Mouse (Mus musculus): ENCODE measurements around the gene Ogdhl. TPM values are rescaled to one million over a fixed set of nuclear protein-coding genes. Genes with fewer than 3 reads are reported as not detected.

The Ogdhl gene
- 1.4 and 6.6 TPM in 2 replicates for polyA plus RNA-seq (2012; rRNA removed)

DNA sequence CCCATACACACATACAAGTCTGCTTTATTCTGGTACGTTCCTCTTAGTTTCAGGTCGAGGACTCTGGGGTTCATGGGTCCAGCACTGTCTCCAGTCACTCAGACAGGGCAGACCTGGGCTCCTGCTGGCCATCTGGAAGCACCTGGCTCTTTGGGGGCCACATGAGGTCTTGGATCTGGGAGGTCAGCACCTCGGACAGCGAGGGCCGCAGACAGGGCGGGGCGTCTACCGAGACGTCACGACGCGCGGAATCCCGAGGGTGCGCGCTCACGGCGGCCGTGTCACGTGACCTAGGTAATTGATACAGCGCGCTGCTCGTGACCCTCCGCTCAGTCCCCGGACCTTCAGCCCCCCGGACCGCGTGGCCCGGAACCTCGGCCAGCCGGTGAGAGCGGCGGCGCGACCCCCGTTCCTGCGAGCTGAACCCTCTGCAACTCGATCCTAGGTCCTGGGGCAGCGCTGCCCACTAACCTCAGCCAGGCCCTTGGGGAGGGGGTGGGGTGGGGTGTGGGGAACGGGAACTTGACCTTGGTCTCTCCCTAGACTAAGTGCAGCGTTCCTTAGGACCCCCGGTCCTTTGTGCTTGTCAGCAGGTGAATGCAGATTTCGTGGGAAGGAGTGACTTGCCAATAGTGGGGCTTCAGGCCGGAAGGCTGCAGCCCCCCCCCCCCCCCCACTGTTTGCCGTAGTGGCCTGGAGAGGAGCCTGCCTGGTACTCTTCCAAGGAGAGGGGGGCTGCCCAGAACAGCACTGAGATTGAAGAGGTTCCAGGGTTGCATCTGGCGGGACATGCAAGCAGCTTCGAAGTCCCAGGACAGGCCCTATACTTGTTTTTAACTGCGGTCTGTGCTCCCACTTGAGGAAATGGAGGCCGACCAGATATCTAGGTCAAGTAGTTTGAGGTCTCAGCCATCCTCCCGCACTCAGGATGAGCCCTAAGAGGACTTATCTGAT lies at the start of gene Ogdhl:
Gene Ogdhl (plus strand): TSS at position 288 of the 954 bp plus-strand sequence.
- Histone ChIP-seq H3K27me3 (ENCODE audit: control insufficient read depth, insufficient read depth, low read length) (no peaks in the 10 kb centered on the region; the same call in 1 of the 2 replicates), H3K36me3 (ENCODE audit: control insufficient read depth, insufficient read depth, low read length) (no peaks in the 10 kb centered on the region), H3K27ac (ENCODE audit: control insufficient read depth, insufficient read depth, low read length) (no peak within 1 kb of the TSS), H3K4me1 (replicated peaks; ENCODE audit: control insufficient read depth, insufficient read depth, low read length) (peaks cover 2% of the 10 kb centered on the region; the same call in 1 of the 2 replicates), H3K4me3 (ENCODE audit: control insufficient read depth, insufficient read depth, low read length) (peak within 1 kb of the TSS; percentile 88)
- TF ChIP-seq CTCF (IDR thresholded peaks at IDR 0.05; ENCODE audit: borderline replicate concordance, control insufficient read depth, extremely low read depth, insufficient read depth, low read length, poor library complexity) (no peak), POLR2A (IDR thresholded peaks at IDR 0.05; ENCODE audit: control insufficient read depth, extremely low read depth, insufficient read depth, low read length, poor library complexity) (no peak)
- 5% methylated on average over 50 of the region's 50 CpGs for WGBS
- peak; percentile 54 for DNase-seq

DNA sequence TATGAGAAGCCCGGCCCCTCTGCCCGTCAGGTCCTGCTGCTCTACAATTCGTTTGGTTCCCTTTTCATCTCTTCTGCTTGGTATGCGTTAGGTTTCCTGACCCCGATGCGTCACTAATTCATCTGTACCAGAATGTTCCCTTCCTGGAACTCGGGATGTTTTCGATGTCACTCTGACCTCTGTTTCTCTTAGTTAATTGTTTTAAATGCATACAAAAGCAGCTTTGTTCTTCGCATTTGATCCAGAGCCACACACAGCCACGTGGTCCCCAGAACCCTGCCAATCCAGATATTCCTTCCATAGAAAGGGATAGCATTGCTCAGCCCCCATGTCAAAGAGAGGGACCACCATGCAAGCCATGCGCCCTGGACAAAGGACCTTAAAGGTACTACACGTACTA lies 20.2 kb upstream of the Ogdhl start:
- Histone ChIP-seq H3K27ac (ENCODE audit: control insufficient read depth, insufficient read depth, low read length) (no peak overlapping the region), H3K36me3 (ENCODE audit: control insufficient read depth, insufficient read depth, low read length) (peaks cover 4% of the 10 kb centered on the region; the same call in 1 of the 2 replicates), H3K27me3 (ENCODE audit: control insufficient read depth, insufficient read depth, low read length) (no peaks in the 10 kb centered on the region), H3K4me3 (ENCODE audit: control insufficient read depth, insufficient read depth, low read length) (no peak overlapping the region), H3K4me1 (replicated peaks; ENCODE audit: control insufficient read depth, insufficient read depth, low read length) (no peaks in the 10 kb centered on the region)
- no peak for DNase-seq
- no peak for TF ChIP-seq CTCF (IDR thresholded peaks at IDR 0.05; ENCODE audit: borderline replicate concordance, control insufficient read depth, extremely low read depth, insufficient read depth, low read length, poor library complexity)
- TF ChIP-seq POLR2A (IDR thresholded peaks at IDR 0.05; ENCODE audit: control insufficient read depth, extremely low read depth, insufficient read depth, low read length, poor library complexity) = no peak
- WGBS = 92% methylated on average over 12 of the region's 12 CpGs

DNA sequence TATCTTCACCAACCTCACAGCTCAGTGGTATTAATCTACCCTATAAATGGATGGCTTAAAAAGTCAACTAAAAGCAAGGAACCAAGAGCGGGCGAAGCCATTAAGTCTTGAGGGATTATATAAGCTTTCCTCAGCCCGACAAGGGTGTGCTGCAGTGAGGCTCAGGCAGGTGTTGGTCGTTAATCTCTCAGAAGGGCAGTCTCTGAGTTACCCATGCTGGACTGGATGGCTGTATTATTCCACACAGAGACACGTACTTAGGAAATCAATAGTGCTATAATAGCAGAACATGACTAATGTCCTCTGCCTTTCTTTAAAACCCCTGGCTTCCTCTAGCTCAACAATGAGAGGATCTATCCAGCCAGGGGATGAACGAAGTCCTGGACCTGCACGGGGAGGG lies 19.4 kb upstream of the Ogdhl start:
- WGBS = 96% methylated on average over 7 of the region's 7 CpGs
- H3K27me3 ChIP-seq (ENCODE audit: control insufficient read depth, insufficient read depth, low read length) = no peaks in the 10 kb centered on the region
- H3K4me3 ChIP-seq (ENCODE audit: control insufficient read depth, insufficient read depth, low read length) = no peak overlapping the region
- no peak for DNase-seq
- H3K27ac ChIP-seq (ENCODE audit: control insufficient read depth, insufficient read depth, low read length) = no peak overlapping the region
- no peaks in the 10 kb centered on the region for H3K4me1 ChIP-seq (replicated peaks; ENCODE audit: control insufficient read depth, insufficient read depth, low read length)
- no peak for TF ChIP-seq CTCF (IDR thresholded peaks at IDR 0.05; ENCODE audit: borderline replicate concordance, control insufficient read depth, extremely low read depth, insufficient read depth, low read length, poor library complexity)
- no peak for TF ChIP-seq POLR2A (IDR thresholded peaks at IDR 0.05; ENCODE audit: control insufficient read depth, extremely low read depth, insufficient read depth, low read length, poor library complexity)
- H3K36me3 ChIP-seq (ENCODE audit: control insufficient read depth, insufficient read depth, low read length) = peaks cover 4% of the 10 kb centered on the region; the same call in 1 of the 2 replicates

DNA sequence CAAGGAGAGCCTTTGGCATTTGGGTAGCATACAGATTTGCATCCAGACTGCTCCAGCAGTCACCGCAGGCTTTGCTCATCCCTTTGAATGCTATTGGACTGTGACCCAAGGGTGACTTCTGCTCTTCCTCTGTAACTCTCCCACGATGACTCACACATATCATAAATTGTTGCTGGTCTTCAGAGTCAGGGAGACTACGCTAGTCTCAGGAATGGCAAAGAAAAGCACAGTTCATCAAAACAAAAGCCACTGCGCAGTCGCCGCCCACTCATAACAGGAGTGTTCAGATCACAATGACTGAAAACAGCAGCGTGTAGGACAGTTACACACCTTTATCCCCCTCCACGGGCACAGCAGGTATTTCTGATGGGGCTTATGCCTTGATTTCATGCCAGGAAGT lies 16.9 kb upstream of the Ogdhl start:
- H3K36me3 ChIP-seq (ENCODE audit: control insufficient read depth, insufficient read depth, low read length) = peaks cover 1% of the 10 kb centered on the region; the same call in 1 of the 2 replicates

DNA sequence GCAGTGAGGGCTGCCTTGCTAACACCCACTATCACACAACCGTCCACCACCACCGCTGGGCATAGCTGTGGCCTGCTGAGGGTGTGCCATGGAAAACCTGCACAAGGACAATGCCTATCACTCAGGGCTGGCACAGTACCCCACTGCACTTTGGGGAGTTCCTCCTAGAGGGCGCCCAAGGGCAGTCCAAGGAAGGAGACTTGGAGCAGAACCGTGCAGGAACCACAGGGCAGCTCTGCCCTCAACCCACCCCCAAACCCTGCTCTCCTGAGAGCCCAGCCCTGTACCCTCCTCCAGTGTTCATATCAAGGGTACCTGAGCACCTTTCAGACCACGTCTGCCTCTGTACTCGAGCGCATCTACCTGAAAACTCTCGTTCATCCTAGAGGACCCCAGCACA lies 11.9 kb upstream of the Ogdhl start:
- 59% methylated on average over 8 of the region's 8 CpGs for WGBS
- DNase-seq = peak; percentile 57
- Histone ChIP-seq H3K27me3 (ENCODE audit: control insufficient read depth, insufficient read depth, low read length) (no peaks in the 10 kb centered on the region), H3K4me1 (replicated peaks; ENCODE audit: control insufficient read depth, insufficient read depth, low read length) (no peaks in the 10 kb centered on the region), H3K36me3 (ENCODE audit: control insufficient read depth, insufficient read depth, low read length) (no peaks in the 10 kb centered on the region), H3K4me3 (ENCODE audit: control insufficient read depth, insufficient read depth, low read length) (no peak overlapping the region), H3K27ac (ENCODE audit: control insufficient read depth, insufficient read depth, low read length) (no peak overlapping the region)
- TF ChIP-seq POLR2A (IDR thresholded peaks at IDR 0.05; ENCODE audit: control insufficient read depth, extremely low read depth, insufficient read depth, low read length, poor library complexity) (no peak), CTCF (IDR thresholded peaks at IDR 0.05; ENCODE audit: borderline replicate concordance, control insufficient read depth, extremely low read depth, insufficient read depth, low read length, poor library complexity) (0 out of 2 replicates have a peak, but pooled peaks have one; percentile 28)

More for the DNA sequence above, 16.9 kb upstream of the Ogdhl start:
- Histone ChIP-seq H3K4me3 (ENCODE audit: control insufficient read depth, insufficient read depth, low read length) (no peak overlapping the region), H3K27me3 (ENCODE audit: control insufficient read depth, insufficient read depth, low read length) (no peaks in the 10 kb centered on the region), H3K4me1 (replicated peaks; ENCODE audit: control insufficient read depth, insufficient read depth, low read length) (no peaks in the 10 kb centered on the region), H3K27ac (ENCODE audit: control insufficient read depth, insufficient read depth, low read length) (no peak overlapping the region)
- DNase-seq = no peak
- no peak for TF ChIP-seq CTCF (IDR thresholded peaks at IDR 0.05; ENCODE audit: borderline replicate concordance, control insufficient read depth, extremely low read depth, insufficient read depth, low read length, poor library complexity)
- no peak for TF ChIP-seq POLR2A (IDR thresholded peaks at IDR 0.05; ENCODE audit: control insufficient read depth, extremely low read depth, insufficient read depth, low read length, poor library complexity)
- WGBS = 93% methylated on average over 8 of the region's 8 CpGs

DNA sequence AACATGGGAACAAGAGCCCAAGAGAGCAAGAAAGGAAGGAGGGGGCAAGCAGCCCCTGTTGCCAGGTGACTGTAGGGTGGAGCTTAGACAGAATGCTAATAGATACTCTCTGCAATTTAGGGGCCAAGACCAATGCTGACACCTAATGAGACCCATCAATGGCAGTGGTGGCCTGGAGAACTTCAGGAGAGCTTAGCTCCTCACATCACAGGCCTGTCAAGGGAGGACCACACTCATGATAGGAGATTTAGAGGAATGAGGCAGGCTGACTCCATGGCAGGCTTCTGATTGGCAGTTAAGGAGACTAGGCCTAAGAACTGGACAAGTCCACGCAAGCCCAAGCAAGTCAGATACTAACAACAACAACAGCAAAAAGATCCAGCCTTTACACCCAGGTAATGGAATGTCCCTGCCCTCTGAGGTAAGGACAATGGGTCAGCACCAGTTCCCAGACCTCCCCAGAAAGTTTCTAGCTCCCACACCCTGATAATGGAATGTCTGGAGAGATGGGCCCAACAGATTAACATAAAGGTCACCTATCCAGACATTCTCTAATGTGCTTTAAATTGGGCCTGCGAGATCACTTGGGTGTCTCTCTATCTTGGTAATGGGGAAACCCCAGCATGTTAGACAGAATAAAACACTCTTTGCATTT lies 10.3 kb upstream of the Ogdhl start:
- no peak for DNase-seq
- H3K27ac ChIP-seq (ENCODE audit: control insufficient read depth, insufficient read depth, low read length) = no peak overlapping the region
- TF ChIP-seq CTCF (IDR thresholded peaks at IDR 0.05; ENCODE audit: borderline replicate concordance, control insufficient read depth, extremely low read depth, insufficient read depth, low read length, poor library complexity) (no peak), POLR2A (IDR thresholded peaks at IDR 0.05; ENCODE audit: control insufficient read depth, extremely low read depth, insufficient read depth, low read length, poor library complexity) (no peak)
- WGBS = 95% methylated on average over 2 of the region's 2 CpGs
- H3K4me3 ChIP-seq (ENCODE audit: control insufficient read depth, insufficient read depth, low read length) = no peak overlapping the region
- no peaks in the 10 kb centered on the region for H3K27me3 ChIP-seq (ENCODE audit: control insufficient read depth, insufficient read depth, low read length)
- H3K4me1 ChIP-seq (replicated peaks; ENCODE audit: control insufficient read depth, insufficient read depth, low read length) = no peaks in the 10 kb centered on the region
- H3K36me3 ChIP-seq (ENCODE audit: control insufficient read depth, insufficient read depth, low read length) = no peaks in the 10 kb centered on the region

Measured in thymus, adult 2 months (tissue).